18 mouse cellular contexts compared by ENCODE assay signal in genomic region chr11:29612007-29612406, GRCm38 (mm10).
"Had no signal": no experiment of that assay in that cellular context is flagged by ENCODE, and none has a peak within 500 bp of the region (broad histone marks: within the 10 kb centered on the region; RNA-seq: fewer than 3 reads in every experiment).

No protein-coding gene starts in this region.

- H3K27ac ChIP-seq: hindbrain, postnatal 0 days; left cerebral cortex, adult 2 months; limb, embryonic 10.5 days; liver, embryonic 13.5 days; lung, embryonic 15.5 days; macrophage; midbrain, embryonic 12.5 days; neural tube, embryonic 13.5 days had no signal

- H3K27me3 ChIP-seq: liver, embryonic 13.5 days; lung, embryonic 15.5 days; midbrain, embryonic 12.5 days; neural tube, embryonic 13.5 days had no signal

- H3K9me3 ChIP-seq: limb, embryonic 10.5 days; liver, embryonic 13.5 days; lung, embryonic 15.5 days; midbrain, embryonic 12.5 days; neural tube, embryonic 13.5 days had no signal

- H3K4me2 ChIP-seq: liver, embryonic 13.5 days; lung, embryonic 15.5 days; midbrain, embryonic 12.5 days; neural tube, embryonic 13.5 days had no signal

- H3K9ac ChIP-seq: liver, embryonic 13.5 days; liver, postnatal 0 days; lung, embryonic 15.5 days; midbrain, embryonic 12.5 days; neural tube, embryonic 13.5 days had no signal

- H3K4me3 ChIP-seq: left cerebral cortex, adult 2 months; limb, embryonic 10.5 days; liver, embryonic 13.5 days; lung, embryonic 15.5 days; megakaryocyte, embryonic 14.5 days; midbrain, embryonic 12.5 days; neural tube, embryonic 13.5 days had no signal

- DNase-seq: layer of hippocampus, adult 9-11 months; liver, embryonic 13.5 days; liver, postnatal 0 days; lung, postnatal 14 days; retina, postnatal 1 day; right cerebral cortex, postnatal 4 days; spleen, adult 18-20 months; thymus, adult 18-20 months; thymus, postnatal 36 days had no signal

- H3K4me1 ChIP-seq: limb, embryonic 10.5 days; lung, embryonic 15.5 days; midbrain, embryonic 12.5 days; neural tube, embryonic 13.5 days had no signal

- ATAC-seq: hindbrain, postnatal 0 days; liver, postnatal 0 days; midbrain, embryonic 16.5 days had no signal

- H3K36me3 ChIP-seq: limb, embryonic 10.5 days; liver, embryonic 13.5 days; lung, embryonic 15.5 days; midbrain, embryonic 12.5 days; neural tube, embryonic 13.5 days had no signal
